Mouse (Mus musculus) erythroblast, embryonic 14.5 days (primary cell): Measurements from ENCODE around the gene Rnf34. TPM values are rescaled to one million over a fixed set of nuclear protein-coding genes. Genes with fewer than 3 reads are reported as not detected.

Source experiments
- H3K27me3 ChIP-seq: 2 replicates; pipeline ENCODE4 v1.6.1; 2012; ENCODE audit warnings: inconsistent platforms; ENCODE audit not compliant: control insufficient read depth
- H3K36me3 ChIP-seq: 2 replicates; pipeline ENCODE4 v1.6.1; 2012; ENCODE audit warnings: mild to moderate bottlenecking, inconsistent platforms; ENCODE audit not compliant: control insufficient read depth
- H3K4me1 ChIP-seq: 2 replicates; pipeline ENCODE4 v1.6.1; 2012; ENCODE audit warnings: inconsistent platforms; ENCODE audit not compliant: control insufficient read depth
- H3K4me3 ChIP-seq: replicated peaks from 2 replicates; pipeline ENCODE3; 2012; ENCODE audit warnings: moderate library complexity, mild to moderate bottlenecking, inconsistent platforms
- H3K9me3 ChIP-seq: 2 replicates; pipeline ENCODE4 v1.6.1; 2012; ENCODE audit warnings: low read length, inconsistent platforms, mixed read lengths; ENCODE audit not compliant: control insufficient read depth
- GATA1 ChIP-seq: IDR thresholded peaks from 2 replicates; pipeline ENCODE4 v1.6.1; 2012; ENCODE audit warnings: low read length, inconsistent platforms, mixed read lengths
- TAL1 ChIP-seq: IDR thresholded peaks from 3 replicates; pipeline ENCODE4 v1.6.1; 2012; ENCODE audit warnings: low read length, inconsistent platforms, mixed read lengths
- polyA plus RNA-seq: library from polyadenylated mRNA; stranded (reverse); fragments of >175 nt; gene quantifications from 2 replicates; pipeline ENCODE4 v1.2.3, GENCODE M21; 2012

The Rnf34 gene
- polyA plus RNA-seq, 1 experiment = 0.77 TPM

- no peaks in the 10 kb centered on the region for H3K27me3 ChIP-seq
- H3K4me1 ChIP-seq = peaks cover 64% of the 10 kb centered on the region
- TF ChIP-seq TAL1 (no peak), GATA1 (no peak)
Observed at GRCm38 (mm10) chr5:122821524-122821885, 28.3 kb upstream of the Rnf34 start.

DNA sequence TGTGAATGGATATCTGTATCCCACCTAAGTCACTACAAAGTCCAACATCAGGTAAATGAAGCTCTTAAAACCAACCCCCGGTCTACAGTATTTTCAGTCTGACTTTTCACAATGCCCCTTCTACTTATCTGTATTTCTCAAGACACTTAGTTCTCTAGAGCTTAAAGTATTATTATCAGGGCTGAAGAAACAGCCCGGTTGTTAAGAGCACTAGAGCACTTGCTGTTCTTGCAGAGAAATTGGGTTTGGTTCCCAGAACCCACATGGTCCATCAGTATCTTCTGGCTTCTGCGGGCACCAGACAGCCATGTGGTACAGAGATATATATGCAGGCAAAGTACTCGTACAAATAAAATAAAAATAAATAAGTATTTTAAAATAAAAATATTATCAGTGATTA, 27.4 kb upstream of the Rnf34 start:
- TF ChIP-seq GATA1 (no peak), TAL1 (no peak)
- Histone ChIP-seq H3K36me3 (peaks cover 28% of the 10 kb centered on the region), H3K4me3 (no peak overlapping the region), H3K9me3 (no peaks in the 10 kb centered on the region), H3K27me3 (no peaks in the 10 kb centered on the region), H3K4me1 (peaks cover 62% of the 10 kb centered on the region)

More at GRCm38 (mm10) chr5:122821524-122821885, 28.3 kb upstream of the Rnf34 start:
- Histone ChIP-seq H3K36me3 (peaks cover 37% of the 10 kb centered on the region), H3K4me3 (peak overlapping the region; percentile 87), H3K9me3 (no peaks in the 10 kb centered on the region)

GRCm38 (mm10) chr5:122823976-122824375, 25.9 kb upstream of the Rnf34 start:
- H3K27me3 ChIP-seq = no peaks in the 10 kb centered on the region
- TF ChIP-seq GATA1 (no peak), TAL1 (no peak)
- peaks cover 12% of the 10 kb centered on the region for H3K36me3 ChIP-seq
- H3K9me3 ChIP-seq = no peaks in the 10 kb centered on the region
- no peak overlapping the region for H3K4me3 ChIP-seq
- H3K4me1 ChIP-seq = peaks cover 49% of the 10 kb centered on the region

DNA sequence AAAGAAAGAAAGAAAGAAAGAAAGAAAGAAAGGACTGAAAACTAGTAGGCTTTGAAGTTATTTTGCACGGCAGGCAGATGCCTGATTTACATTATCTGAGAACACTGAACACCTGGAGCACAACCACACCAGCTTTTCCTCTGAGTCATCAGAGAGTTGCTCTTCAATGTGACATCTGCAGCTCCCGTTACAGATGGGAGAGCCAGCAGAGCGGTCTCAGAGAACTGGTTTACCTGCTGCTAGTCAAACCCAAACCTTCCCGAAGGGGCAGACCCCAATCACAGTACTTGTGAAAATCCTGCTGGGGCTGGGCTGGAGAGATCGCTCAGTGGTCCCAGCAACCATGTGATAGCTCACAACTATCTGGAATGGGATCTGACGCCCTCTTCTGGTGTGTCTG, 25.4 kb upstream of the Rnf34 start:
- no peaks in the 10 kb centered on the region for H3K9me3 ChIP-seq
- H3K4me1 ChIP-seq = peaks cover 44% of the 10 kb centered on the region
- H3K27me3 ChIP-seq = no peaks in the 10 kb centered on the region
- H3K36me3 ChIP-seq = peaks cover 8% of the 10 kb centered on the region
- TF ChIP-seq GATA1 (no peak), TAL1 (no peak)
- no peak overlapping the region for H3K4me3 ChIP-seq

DNA sequence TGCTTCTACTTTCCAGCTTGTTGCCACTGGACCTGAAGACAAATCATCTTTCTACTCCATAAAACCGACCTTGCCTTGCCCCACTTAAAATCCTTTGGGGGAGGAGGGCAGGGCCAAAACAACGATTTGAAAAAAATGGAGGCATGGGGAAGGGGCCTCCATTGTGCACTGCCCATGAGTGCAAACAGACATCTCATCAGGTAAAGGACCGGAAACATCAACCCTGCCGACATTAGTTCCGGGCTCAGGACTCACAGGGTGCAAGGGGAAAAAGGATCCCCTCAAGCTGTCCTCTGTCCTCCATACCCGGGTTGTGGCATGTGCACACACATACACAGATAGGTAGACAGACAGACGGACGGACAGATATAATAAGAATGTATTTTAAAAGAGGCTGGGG, 24.7 kb upstream of the Rnf34 start:
- TF ChIP-seq GATA1 (no peak), TAL1 (no peak)
- Histone ChIP-seq H3K36me3 (peaks cover 1% of the 10 kb centered on the region), H3K4me1 (peaks cover 38% of the 10 kb centered on the region), H3K27me3 (no peaks in the 10 kb centered on the region), H3K9me3 (no peaks in the 10 kb centered on the region), H3K4me3 (no peak overlapping the region)

DNA sequence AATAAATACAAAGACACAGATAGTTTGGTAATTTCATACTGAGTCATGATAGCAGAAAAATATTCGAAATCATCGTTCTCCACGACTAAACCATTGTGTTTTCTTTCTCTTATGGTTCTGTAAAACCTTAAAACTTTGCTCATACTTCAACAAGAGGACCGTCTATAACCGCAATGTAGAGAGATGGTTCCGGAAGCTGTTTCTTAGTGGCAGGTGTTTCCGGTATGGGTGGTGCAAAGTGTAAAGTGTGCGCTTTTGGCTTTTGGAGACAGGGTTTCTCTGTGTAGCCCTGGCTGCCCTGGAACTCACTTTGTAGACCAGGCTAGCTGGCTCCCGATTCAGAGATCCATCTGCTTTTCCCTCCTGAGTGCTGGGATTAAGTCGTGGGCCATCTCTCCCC, 17.3 kb upstream of the Rnf34 start:
- Histone ChIP-seq H3K4me1 (no peaks in the 10 kb centered on the region), H3K27me3 (no peaks in the 10 kb centered on the region), H3K9me3 (no peaks in the 10 kb centered on the region), H3K36me3 (no peaks in the 10 kb centered on the region), H3K4me3 (no peak overlapping the region)
- TF ChIP-seq TAL1 (no peak), GATA1 (no peak)

GRCm38 (mm10) chr5:122832996-122833395, 16.9 kb upstream of the Rnf34 start:
- Histone ChIP-seq H3K4me3 (no peak overlapping the region), H3K4me1 (no peaks in the 10 kb centered on the region), H3K9me3 (no peaks in the 10 kb centered on the region), H3K27me3 (no peaks in the 10 kb centered on the region), H3K36me3 (no peaks in the 10 kb centered on the region)
- TF ChIP-seq GATA1 = no peak
- no peak for TF ChIP-seq TAL1

GRCm38 (mm10) chr5:122841126-122841525, 8.7 kb upstream of the Rnf34 start:
- Histone ChIP-seq H3K4me1 (no peaks in the 10 kb centered on the region), H3K36me3 (no peaks in the 10 kb centered on the region), H3K27me3 (no peaks in the 10 kb centered on the region), H3K4me3 (no peak overlapping the region), H3K9me3 (no peaks in the 10 kb centered on the region)
- TF ChIP-seq GATA1 = no peak
- TF ChIP-seq TAL1 = no peak

- H3K9me3 ChIP-seq = no peaks in the 10 kb centered on the region
- no peak for TF ChIP-seq GATA1
- TF ChIP-seq TAL1 = no peak
- peaks cover 8% of the 10 kb centered on the region for H3K4me1 ChIP-seq
- H3K27me3 ChIP-seq = no peaks in the 10 kb centered on the region
- no peaks in the 10 kb centered on the region for H3K36me3 ChIP-seq
- H3K4me3 ChIP-seq = no peak overlapping the region
Observed at GRCm38 (mm10) chr5:122843799-122844198, 6.0 kb upstream of the Rnf34 start.

- no peak for TF ChIP-seq TAL1
- Histone ChIP-seq H3K27me3 (no peaks in the 10 kb centered on the region), H3K36me3 (peaks cover 3% of the 10 kb centered on the region; the same call in 1 of the 2 replicates), H3K9me3 (no peaks in the 10 kb centered on the region), H3K4me1 (peaks cover 32% of the 10 kb centered on the region), H3K4me3 (peak overlapping the region; percentile 81)
Observed at GRCm38 (mm10) chr5:122850319-122851002, 613 bp downstream of the Rnf34 start.
